16 mouse cellular contexts compared by ENCODE assay signal in genomic region chr10:82147571-82147970, GRCm38 (mm10).
"Had no signal": no experiment of that assay in that cellular context is flagged by ENCODE, and none has a peak within 500 bp of the region (broad histone marks: within the 10 kb centered on the region; RNA-seq: fewer than 3 reads in every experiment).

No protein-coding gene starts in this region.

- H3K9ac ChIP-seq: neural tube, embryonic 13.5 days; neural tube, embryonic 15.5 days; stomach, embryonic 15.5 days had no signal

- H3K4me2 ChIP-seq: neural tube, embryonic 13.5 days; neural tube, embryonic 15.5 days; stomach, embryonic 15.5 days had no signal

- DNase-seq: retina, postnatal 1 day; right cerebral cortex, adult 18-20 months; right cerebral cortex, postnatal 14 days; right cerebral cortex, postnatal 25 days; right cerebral cortex, postnatal 4 days; spleen, adult 18-20 months; thymus, adult 18-20 months; thymus, adult 2 months; thymus, postnatal 14 days; thymus, postnatal 25 days; thymus, postnatal 36 days; thymus, postnatal 4 days had no signal

- H3K4me3 ChIP-seq: neural tube, embryonic 13.5 days; neural tube, embryonic 15.5 days; stomach, embryonic 15.5 days had no signal

- H3K27ac ChIP-seq: neural tube, embryonic 13.5 days; neural tube, embryonic 15.5 days; stomach, embryonic 15.5 days; stomach, postnatal 0 days had no signal

- H3K4me1 ChIP-seq: neural tube, embryonic 13.5 days; neural tube, embryonic 15.5 days; stomach, embryonic 15.5 days had no signal

- H3K27me3 ChIP-seq: neural tube, embryonic 13.5 days; neural tube, embryonic 15.5 days; stomach, embryonic 15.5 days had no signal
